Mouse (Mus musculus) G1E (cell line): ENCODE data around the gene Fus. TPM values are rescaled to one million over a fixed set of nuclear protein-coding genes. Genes with fewer than 3 reads are reported as not detected.

ENCODE experiments used
- ATAC-seq: 2 replicates; pipeline ENCODE4 v1.8.0; 2016; ENCODE audit warnings: mild to moderate bottlenecking; ENCODE audit not compliant: insufficient number of reproducible peaks, poor library complexity, low FRiP score, severe bottlenecking; ENCODE audit errors: extremely low read depth
- DNase-seq: peaks from one replicate; pipeline ENCODE4 v3.0.0; 2012; ENCODE audit warnings: low spot score
- H3K27me3 ChIP-seq: 2 replicates; pipeline ENCODE4 v1.6.1; 2012; ENCODE audit warnings: mild to moderate bottlenecking, low read length, inconsistent platforms; ENCODE audit not compliant: insufficient read depth
- H3K36me3 ChIP-seq: replicated peaks from 2 replicates; pipeline ENCODE3; 2012; ENCODE audit warnings: mild to moderate bottlenecking, inconsistent platforms
- H3K4me1 ChIP-seq: 2 replicates; pipeline ENCODE4 v1.6.1; 2012; ENCODE audit warnings: low read depth, low read length, inconsistent platforms, mixed read lengths; ENCODE audit not compliant: insufficient read depth
- H3K4me3 ChIP-seq: 2 replicates; pipeline ENCODE4 v1.5.1; 2012; ENCODE audit warnings: low read depth, mild to moderate bottlenecking, inconsistent platforms, low read length, moderate library complexity, mixed read lengths
- H3K9me3 ChIP-seq: replicated peaks from 2 replicates; pipeline ENCODE4 v1.6.1; 2012; ENCODE audit warnings: inconsistent platforms
- CTCF ChIP-seq: IDR thresholded peaks from 2 replicates; pipeline ENCODE4 v1.5.1; 2012; ENCODE audit warnings: low read depth, low read length, inconsistent platforms, mixed read lengths
- GATA1 ChIP-seq: IDR thresholded peaks from 2 replicates; pipeline ENCODE4 v1.6.1; 2012; ENCODE audit warnings: borderline replicate concordance, low read length, inconsistent platforms, mixed read lengths
- GATA2 ChIP-seq: IDR thresholded peaks from 2 replicates; pipeline ENCODE4 v1.6.1; 2012; ENCODE audit warnings: low read depth, low read length, inconsistent platforms, borderline replicate concordance
- POLR2AphosphoS5 ChIP-seq: IDR thresholded peaks from 2 replicates; pipeline ENCODE4 v1.6.1; 2012; ENCODE audit warnings: low read depth, low read length, inconsistent platforms; ENCODE audit not compliant: insufficient replicate concordance
- TAL1 ChIP-seq: conservative IDR thresholded peaks from 2 replicates; pipeline ENCODE4 v1.6.1; 2012; ENCODE audit warnings: low read depth, low read length, inconsistent platforms, mixed read lengths
- polyA plus RNA-seq: library from polyadenylated mRNA; stranded (reverse); fragments of >175 nt; gene quantifications from 2 replicates; pipeline ENCODE4 v1.2.3, GENCODE M21; 2012
- total RNA-seq, 2 experiments: library from RNA; stranded (forward) in 1 of 2; stranded (reverse) in 1 of 2; fragments of 200-1000 nt in 1 of 2; fragments of >200 nt in 1 of 2; fragmentation: Nextera tagmentation in 1 of 2; gene quantifications; 2 replicates each; pipeline ENCODE4 v1.2.3; 2014 to 2017

Gene Fus
- total and polyA plus RNA-seq, 3 experiments: 45.5 to 604 (median 211) TPM

- DNase-seq: no peak
- H3K9me3 ChIP-seq: no peaks in the 10 kb centered on the region
- TF ChIP-seq GATA1 (no peak), CTCF (no peak), TAL1 (no peak), POLR2AphosphoS5 (no peak), GATA2 (no peak)
- H3K4me1 ChIP-seq: peaks cover 22% of the 10 kb centered on the region
- peaks cover 76% of the 10 kb centered on the region for H3K36me3 ChIP-seq
- ATAC-seq: no peak
- no peak overlapping the region for H3K4me3 ChIP-seq
- H3K27me3 ChIP-seq: peaks cover 8% of the 10 kb centered on the region
These were observed 42.0 kb upstream of the Fus start for GRCm38 (mm10) chr7:127925252-127925651.

- H3K9me3 ChIP-seq: no peaks in the 10 kb centered on the region
- H3K36me3 ChIP-seq: peaks cover 68% of the 10 kb centered on the region
- ATAC-seq: no peak
- no peak for DNase-seq
- no peak overlapping the region for H3K4me3 ChIP-seq
- peaks cover 23% of the 10 kb centered on the region for H3K4me1 ChIP-seq
- H3K27me3 ChIP-seq: peaks cover 8% of the 10 kb centered on the region
- TF ChIP-seq TAL1 (no peak), CTCF (no peak), GATA1 (no peak), GATA2 (no peak), POLR2AphosphoS5 (no peak)
These were observed 41.2 kb upstream of the Fus start for GRCm38 (mm10) chr7:127926066-127926465.

GRCm38 (mm10) chr7:127926846-127927245 lies 40.4 kb upstream of the Fus start:
- ATAC-seq: no peak
- H3K4me1 ChIP-seq: peaks cover 20% of the 10 kb centered on the region

GRCm38 (mm10) chr7:127927726-127928125 lies 39.5 kb upstream of the Fus start:
- Histone ChIP-seq H3K4me3 (no peak overlapping the region), H3K27me3 (peaks cover 8% of the 10 kb centered on the region), H3K9me3 (no peaks in the 10 kb centered on the region), H3K4me1 (peaks cover 15% of the 10 kb centered on the region), H3K36me3 (peaks cover 54% of the 10 kb centered on the region)
- ATAC-seq (no peak), DNase-seq (no peak)
- TF ChIP-seq CTCF (no peak), POLR2AphosphoS5 (no peak), GATA2 (no peak)

More at GRCm38 (mm10) chr7:127926846-127927245, 40.4 kb upstream of the Fus start:
- no peaks in the 10 kb centered on the region for H3K9me3 ChIP-seq
- no peak for TF ChIP-seq TAL1
- TF ChIP-seq GATA2: no peak
- no peak for TF ChIP-seq GATA1
- TF ChIP-seq CTCF: no peak
- TF ChIP-seq POLR2AphosphoS5: no peak
- DNase-seq: no peak
- peaks cover 8% of the 10 kb centered on the region for H3K27me3 ChIP-seq
- peaks cover 63% of the 10 kb centered on the region for H3K36me3 ChIP-seq
- H3K4me3 ChIP-seq: no peak overlapping the region

- peaks cover 21% of the 10 kb centered on the region for H3K4me1 ChIP-seq
- DNase-seq (no peak), ATAC-seq (no peak)
- peaks cover 45% of the 10 kb centered on the region for H3K36me3 ChIP-seq
- no peak overlapping the region for H3K4me3 ChIP-seq
- no peaks in the 10 kb centered on the region for H3K9me3 ChIP-seq
- peaks cover 8% of the 10 kb centered on the region for H3K27me3 ChIP-seq
- no peak for TF ChIP-seq GATA2
- TF ChIP-seq GATA1: no peak
- no peak for TF ChIP-seq POLR2AphosphoS5
- TF ChIP-seq CTCF: no peak
These were observed 38.7 kb upstream of the Fus start for GRCm38 (mm10) chr7:127928596-127928995.

DNA sequence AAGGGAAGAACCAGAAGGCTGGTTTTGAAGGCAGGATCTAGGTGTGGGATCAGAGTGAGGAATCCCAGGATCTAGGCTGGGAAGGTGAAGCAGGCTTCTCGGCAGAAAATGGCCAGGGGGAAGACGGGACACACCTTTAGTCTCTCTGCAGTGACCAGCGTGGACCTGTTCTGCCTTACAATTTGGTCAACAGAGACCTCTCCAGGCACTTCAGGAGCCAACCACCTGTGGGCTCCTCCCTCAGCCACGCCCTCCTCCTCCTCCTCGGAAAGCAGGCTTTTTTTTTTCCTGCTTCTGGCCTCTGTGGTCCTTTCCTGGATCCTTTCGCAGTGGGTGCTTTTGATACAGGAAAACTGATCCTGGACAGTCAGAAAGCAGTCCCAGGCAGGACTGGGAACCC lies 37.3 kb upstream of the Fus start, which contains the start of gene Prss8:
Prss8 (minus strand) TSS at position 182 of the 400 bp plus-strand sequence.
- Histone ChIP-seq H3K4me1 (peaks cover 33% of the 10 kb centered on the region), H3K4me3 (no peak within 1 kb of the TSS), H3K27me3 (peaks cover 8% of the 10 kb centered on the region), H3K9me3 (no peaks in the 10 kb centered on the region), H3K36me3 (peaks cover 32% of the 10 kb centered on the region)
- DNase-seq (no peak), ATAC-seq (no peak)
- TF ChIP-seq POLR2AphosphoS5 (no peak), CTCF (no peak), GATA1 (no peak), TAL1 (no peak), GATA2 (no peak)
